Comparison of ENCODE assay signal across 8 mouse cellular contexts in the genomic region with DNA sequence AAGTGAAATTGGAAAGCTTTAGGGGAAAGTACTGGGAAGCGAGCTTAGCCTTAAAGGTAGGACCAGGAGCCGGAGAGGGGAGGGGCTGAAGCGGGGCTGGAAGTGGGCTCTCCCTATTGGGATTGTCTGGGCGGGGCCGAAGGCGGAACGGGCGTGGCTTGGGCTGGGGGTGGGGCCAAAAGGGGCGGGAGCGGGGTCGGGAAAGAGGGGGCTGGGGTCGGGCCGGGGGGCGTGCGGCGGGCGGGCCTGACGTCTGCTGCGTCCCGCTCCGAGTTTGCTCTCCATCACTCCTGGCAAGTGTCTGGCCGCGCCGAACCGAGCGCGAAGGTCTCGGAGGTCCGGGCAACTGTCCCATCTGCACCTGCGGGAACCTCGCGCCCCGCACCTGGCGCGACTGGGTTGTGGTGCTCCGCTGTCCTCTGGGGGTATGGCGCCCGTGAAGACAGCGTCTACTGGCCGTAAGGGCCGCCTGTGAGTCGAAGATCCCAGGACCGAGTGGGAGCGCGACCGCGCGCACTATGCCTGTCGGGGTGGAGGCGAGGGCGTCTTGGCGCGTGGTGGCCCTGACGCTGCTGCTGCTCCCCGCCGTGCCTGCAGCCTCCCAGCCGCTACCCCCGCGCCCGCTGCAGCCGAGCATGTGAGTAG. TPM values are rescaled to one million over a fixed set of nuclear protein-coding genes. Genes with fewer than 3 reads are reported as not detected.
A peak's percentile ranks its signal among the peaks of the same experiment; 100 is the strongest.
DNase-seq lines count a peak whose midpoint lies in the region; ATAC-seq and TF ChIP-seq lines count a peak whose summit lies in the region.

Gene Megf6, plus strand, starts transcription at position 225 of the 645 bp plus-strand sequence.

- peak; percentile 32 to 44 for DNase-seq in gastrocnemius, postnatal 4 days (ENCODE audit: low spot score in 2 of 2)
- no peak for DNase-seq in gastrocnemius, postnatal 25 days
- peak; percentile 85 for DNase-seq in limb, embryonic 14.5 days (ENCODE audit: low spot score)
- DNase-seq in thymus, postnatal 10 days (ENCODE audit: low spot score in 2 of 2) = no peak
- DNase-seq in spleen, postnatal 36 days (ENCODE audit: low spot score in 2 of 2) = no peak

- no peak for TF ChIP-seq POLR2A in limb, embryonic 14.5 days (IDR thresholded peaks at IDR 0.05; ENCODE audit: borderline replicate concordance, extremely low read depth, insufficient read depth, insufficient read length)

- H3K4me1 ChIP-seq in heart, embryonic 16.5 days (ENCODE audit: control insufficient read depth, insufficient read depth, low read length) = peaks cover 13% of the 10 kb centered on the region
- peaks cover 30% of the 10 kb centered on the region for H3K4me1 ChIP-seq in limb, embryonic 14.5 days (ENCODE audit: control insufficient read depth, insufficient read depth, low read length)
- peaks cover 23% of the 10 kb centered on the region for H3K4me1 ChIP-seq in midbrain, embryonic 15.5 days

- H3K9me3 ChIP-seq in heart, embryonic 16.5 days (replicated peaks; ENCODE audit: control insufficient read depth, low read length) = no peaks in the 10 kb centered on the region
- no peaks in the 10 kb centered on the region for H3K9me3 ChIP-seq in limb, embryonic 14.5 days (ENCODE audit: control insufficient read depth, low read length)
- no peaks in the 10 kb centered on the region for H3K9me3 ChIP-seq in midbrain, embryonic 15.5 days

- ATAC-seq in common myeloid progenitor, adult 5-6 weeks (replicated peaks; ENCODE audit: low read depth, poor library complexity, severe bottlenecking) = peak; percentile 41
- peak; percentile 57 for ATAC-seq in heart, embryonic 16.5 days (replicated peaks; ENCODE audit: extremely low read depth, insufficient read depth, low FRiP score)
- peak; percentile 81 for ATAC-seq in limb, embryonic 14.5 days (ENCODE audit: low FRiP score, low read depth)
- peak; percentile 58 for ATAC-seq in midbrain, embryonic 15.5 days (replicated peaks)

- no peaks in the 10 kb centered on the region for H3K36me3 ChIP-seq in heart, embryonic 16.5 days (ENCODE audit: control insufficient read depth, insufficient read depth)
- H3K36me3 ChIP-seq in limb, embryonic 14.5 days (ENCODE audit: control insufficient read depth, insufficient read depth, low read length) = no peaks in the 10 kb centered on the region
- no peaks in the 10 kb centered on the region for H3K36me3 ChIP-seq in midbrain, embryonic 15.5 days (replicated peaks)

- H3K4me3 ChIP-seq in heart, embryonic 16.5 days (ENCODE audit: low read length) = peak within 1 kb of the TSS; percentile 56
- H3K4me3 ChIP-seq in limb, embryonic 14.5 days (replicated peaks; ENCODE audit: low read length) = peak within 1 kb of the TSS; percentile 62
- H3K4me3 ChIP-seq in midbrain, embryonic 15.5 days = peak within 1 kb of the TSS; percentile 49

- WGBS in heart, embryonic 16.5 days = under 1% methylated on average over 49 of the region's 61 CpGs
- WGBS in limb, embryonic 14.5 days = 0% methylated on average over 27 of the region's 61 CpGs
- 1% methylated on average over 61 of the region's 61 CpGs for WGBS in midbrain, embryonic 15.5 days

- H3K27me3 ChIP-seq in heart, embryonic 16.5 days (ENCODE audit: control insufficient read depth, insufficient read depth, low read length) = peaks cover 49% of the 10 kb centered on the region
- H3K27me3 ChIP-seq in limb, embryonic 14.5 days (ENCODE audit: control insufficient read depth, insufficient read depth, low read length) = no peaks in the 10 kb centered on the region; the same call in 1 of the 2 replicates
- H3K27me3 ChIP-seq in midbrain, embryonic 15.5 days (replicated peaks) = peaks cover 43% of the 10 kb centered on the region

- H3K4me2 ChIP-seq in heart, embryonic 16.5 days (ENCODE audit: low read depth, low read length) = peak within 1 kb of the TSS; percentile 76
- peak within 1 kb of the TSS; percentile 98 for H3K4me2 ChIP-seq in limb, embryonic 14.5 days (replicated peaks; ENCODE audit: low read depth, low read length, severe bottlenecking)
- peak within 1 kb of the TSS; percentile 99 for H3K4me2 ChIP-seq in midbrain, embryonic 15.5 days

- H3K9ac ChIP-seq in heart, embryonic 16.5 days (ENCODE audit: low read length) = peak within 1 kb of the TSS; percentile 52
- H3K9ac ChIP-seq in limb, embryonic 14.5 days (ENCODE audit: low read depth, low read length, severe bottlenecking) = peak within 1 kb of the TSS; percentile 60
- peak within 1 kb of the TSS; percentile 23 for H3K9ac ChIP-seq in midbrain, embryonic 15.5 days

- no peak within 1 kb of the TSS for H3K27ac ChIP-seq in heart, embryonic 16.5 days (ENCODE audit: low read length)
- peak within 1 kb of the TSS; percentile 43; the same call in 1 of the 2 replicates for H3K27ac ChIP-seq in limb, embryonic 14.5 days (replicated peaks; ENCODE audit: low read depth, low read length)
- H3K27ac ChIP-seq in midbrain, embryonic 15.5 days = no peak within 1 kb of the TSS

RNA-seq across cellular contexts. Expression of gene Megf6, which starts in this region (rescaled TPM):
- total RNA-seq in gastrocnemius, postnatal 4 days (2021) = 10 to 100 TPM; 11.3 to 11.6 TPM
- 1 to 10 TPM; 2.1 to 2.2 TPM for total RNA-seq in gastrocnemius, postnatal 25 days (2021)
- total RNA-seq in common myeloid progenitor, adult 5-6 weeks (2017) = not detected in 2 replicates
- 33.8 and 38.8 TPM in 2 replicates for polyA plus RNA-seq in heart, embryonic 16.5 days (2015; fragmentation: Nextera tagmentation; extraction: Ambion mirVana)
- polyA plus RNA-seq in limb, embryonic 14.5 days (2012; rRNA removed) = 81.1 and 107 TPM in 2 replicates
- 99.9 and 103 TPM in 2 replicates for polyA plus RNA-seq in limb, embryonic 14.5 days (2014; fragmentation: Nextera tagmentation; extraction: Ambion mirVana)
- 9.4 and 9.5 TPM in 2 replicates for polyA plus RNA-seq in midbrain, embryonic 15.5 days (2015; fragmentation: Nextera tagmentation; extraction: Ambion mirVana)

Comparison
In these comparisons a context has a peak if more than half of its experiments do, and no peak if none do; other contexts are left out.
1. DNase-seq: peak in gastrocnemius, postnatal 4 days (2 of 2) and limb, embryonic 14.5 days (single experiment); none in gastrocnemius, postnatal 25 days (single experiment), thymus, postnatal 10 days (0 of 2) and spleen, postnatal 36 days (0 of 2).
2. Peak in ATAC-seq in common myeloid progenitor, adult 5-6 weeks; RNA of the gene not detected or under 1 TPM.
3. Peak in every context shown above with its lines, with median percentiles within 50 percentile points of each other: ATAC-seq, H3K4me2 ChIP-seq, H3K4me3 ChIP-seq and H3K9ac ChIP-seq.